Mouse (Mus musculus) liver, embryonic 14.5 days (tissue): ENCODE measurements around the gene Gm27027.

Source experiments
- CTCF ChIP-seq: IDR thresholded peaks from 2 replicates; pipeline ENCODE4 v1.5.1; 2016; ENCODE audit warnings: antibody characterized with exemption, low read depth, control low read depth
- EP300 ChIP-seq: IDR thresholded peaks from 2 replicates; pipeline ENCODE4 v1.6.1; 2016; ENCODE audit warnings: antibody characterized with exemption, low read depth

GRCm38 (mm10) chr2:93938534-93938933 is 57.6 kb downstream of the Gm27027 start:
- TF ChIP-seq CTCF (no peak), EP300 (no peak)
